ENCODE assay signal across 9 mouse cellular contexts in genomic region chr10:125317317-125317716, GRCm38 (mm10).
DNase-seq lines count a peak whose midpoint lies in the region; ATAC-seq and TF ChIP-seq lines count a peak whose summit lies in the region.
"Had no signal": no experiment of that assay in that cellular context is flagged by ENCODE, and none has a peak within 500 bp of the region (broad histone marks: within the 10 kb centered on the region; RNA-seq: fewer than 3 reads in every experiment).

No protein-coding gene starts in this region.

- H3K79me2 ChIP-seq in heart, adult 2 months (replicated peaks; ENCODE audit: control insufficient read depth, insufficient read depth, low read length): no peaks in the 10 kb centered on the region

- no peak overlapping the region for H3K9ac ChIP-seq in heart, adult 2 months (ENCODE audit: low read depth, low read length)
- H3K9ac ChIP-seq in neural tube, embryonic 11.5 days (ENCODE audit: low read length): no peak overlapping the region
- no peak overlapping the region for H3K9ac ChIP-seq in neural tube, embryonic 15.5 days (replicated peaks)
- H3K9ac ChIP-seq: stomach, embryonic 15.5 days had no signal

- TF ChIP-seq CTCF in heart, adult 2 months (IDR thresholded peaks at IDR 0.05): peak; percentile 18; the same call in 1 of the 2 replicates

- peak; percentile 30 to 60 for DNase-seq in heart, adult 2 months
- DNase-seq in heart, embryonic 10.5 days (ENCODE audit: low spot score): no peak
- peak; percentile 19 for DNase-seq in neural tube, embryonic 11.5 days (ENCODE audit: low spot score)
- DNase-seq in heart, postnatal 36 days: peak; percentile 22 to 27
- DNase-seq in splenic B cell, adult 2 months (ENCODE audit: low read depth, low spot score): peak; percentile 22
- DNase-seq in limb, embryonic 10.5 days (ENCODE audit: low spot score): no peak
- no peak for DNase-seq in gastrocnemius, postnatal 4 days (ENCODE audit: low spot score in 2 of 2)

- intact Hi-C loops in heart, adult 2 months (cut with DNase I): no loop called here
- intact Hi-C loops in heart, postnatal 36 days (cut with DNase I): no loop called here

- H3K36me3 ChIP-seq in heart, adult 2 months (ENCODE audit: control insufficient read depth, insufficient read depth, low read length): peaks cover 2% of the 10 kb centered on the region; the same call in 1 of the 2 replicates
- H3K36me3 ChIP-seq in heart, embryonic 10.5 days: no peaks in the 10 kb centered on the region
- H3K36me3 ChIP-seq in neural tube, embryonic 11.5 days (ENCODE audit: control insufficient read depth, insufficient read depth, low read length): no peaks in the 10 kb centered on the region
- no peaks in the 10 kb centered on the region for H3K36me3 ChIP-seq in neural tube, embryonic 15.5 days
- no peaks in the 10 kb centered on the region for H3K36me3 ChIP-seq in splenic B cell, adult 2 months (ENCODE audit: control insufficient read depth, insufficient read depth, low read length, poor library complexity, severe bottlenecking)
- H3K36me3 ChIP-seq in limb, embryonic 10.5 days: no peaks in the 10 kb centered on the region
- H3K36me3 ChIP-seq: stomach, embryonic 15.5 days had no signal

- H3K4me1 ChIP-seq in heart, adult 2 months (ENCODE audit: control insufficient read depth, insufficient read depth, low read length): no peaks in the 10 kb centered on the region; the same call in 1 of the 2 replicates
- H3K4me1 ChIP-seq in heart, embryonic 10.5 days: no peaks in the 10 kb centered on the region
- no peaks in the 10 kb centered on the region for H3K4me1 ChIP-seq in neural tube, embryonic 11.5 days (ENCODE audit: control insufficient read depth, insufficient read depth, low read length)
- no peaks in the 10 kb centered on the region for H3K4me1 ChIP-seq in neural tube, embryonic 15.5 days
- H3K4me1 ChIP-seq in limb, embryonic 10.5 days: no peaks in the 10 kb centered on the region
- H3K4me1 ChIP-seq: stomach, embryonic 15.5 days had no signal

- H3K27ac ChIP-seq in heart, adult 2 months: no peak overlapping the region
- no peak overlapping the region for H3K27ac ChIP-seq in heart, embryonic 10.5 days
- no peak overlapping the region for H3K27ac ChIP-seq in neural tube, embryonic 11.5 days (ENCODE audit: low read depth, low read length)
- H3K27ac ChIP-seq in neural tube, embryonic 15.5 days (replicated peaks): no peak overlapping the region
- H3K27ac ChIP-seq in limb, embryonic 10.5 days: no peak overlapping the region
- H3K27ac ChIP-seq: stomach, embryonic 15.5 days had no signal

- no peak overlapping the region for H3K4me2 ChIP-seq in neural tube, embryonic 11.5 days (ENCODE audit: low read depth)
- no peak overlapping the region for H3K4me2 ChIP-seq in neural tube, embryonic 15.5 days
- H3K4me2 ChIP-seq: stomach, embryonic 15.5 days had no signal

- 74% methylated on average over 6 of the region's 6 CpGs for WGBS in heart, adult 2 months
- WGBS in heart, embryonic 10.5 days: 79% methylated on average over 6 of the region's 6 CpGs
- WGBS in neural tube, embryonic 11.5 days: 77% methylated on average over 6 of the region's 6 CpGs
- 69% methylated on average over 6 of the region's 6 CpGs for WGBS in neural tube, embryonic 15.5 days
- 84% methylated on average over 6 of the region's 6 CpGs for WGBS in limb, embryonic 10.5 days

- H3K4me3 ChIP-seq in heart, adult 2 months: no peak overlapping the region
- no peak overlapping the region for H3K4me3 ChIP-seq in heart, embryonic 10.5 days
- H3K4me3 ChIP-seq in neural tube, embryonic 11.5 days (ENCODE audit: low read depth, low read length): no peak overlapping the region
- no peak overlapping the region for H3K4me3 ChIP-seq in neural tube, embryonic 15.5 days (replicated peaks)
- no peak overlapping the region for H3K4me3 ChIP-seq in limb, embryonic 10.5 days
- H3K4me3 ChIP-seq: stomach, embryonic 15.5 days had no signal

- H3K27me3 ChIP-seq in heart, adult 2 months (ENCODE audit: control insufficient read depth, insufficient read depth, low read length): no peaks in the 10 kb centered on the region
- H3K27me3 ChIP-seq in heart, embryonic 10.5 days (ENCODE audit: insufficient read depth, poor library complexity, severe bottlenecking): no peaks in the 10 kb centered on the region
- no peaks in the 10 kb centered on the region for H3K27me3 ChIP-seq in neural tube, embryonic 11.5 days (ENCODE audit: control insufficient read depth, insufficient read depth, low read length)
- H3K27me3 ChIP-seq in neural tube, embryonic 15.5 days (replicated peaks): no peaks in the 10 kb centered on the region
- no peaks in the 10 kb centered on the region for H3K27me3 ChIP-seq in splenic B cell, adult 2 months (ENCODE audit: control insufficient read depth, insufficient read depth, low read length, poor library complexity, severe bottlenecking)
- no peaks in the 10 kb centered on the region for H3K27me3 ChIP-seq in limb, embryonic 10.5 days (ENCODE audit: low read depth, poor library complexity, severe bottlenecking)
- H3K27me3 ChIP-seq: stomach, embryonic 15.5 days had no signal

- ATAC-seq in neural tube, embryonic 11.5 days (ENCODE audit: insufficient read depth, low FRiP score, low TSS enrichment): peak; percentile 52; the same call in 1 of the 2 replicates
- no peak for ATAC-seq in neural tube, embryonic 15.5 days (ENCODE audit: low FRiP score)

- TF ChIP-seq POLR2A in heart, adult 2 months (IDR thresholded peaks at IDR 0.05; ENCODE audit: insufficient read depth, low read depth, low read length): no peak

- no peak for TF ChIP-seq EP300 in heart, adult 2 months (IDR thresholded peaks at IDR 0.05; ENCODE audit: insufficient read depth, low read depth, low read length)

- H3K9me3 ChIP-seq in heart, embryonic 10.5 days: no peaks in the 10 kb centered on the region
- no peaks in the 10 kb centered on the region for H3K9me3 ChIP-seq in neural tube, embryonic 11.5 days (ENCODE audit: control insufficient read depth, low read length)
- no peaks in the 10 kb centered on the region for H3K9me3 ChIP-seq in neural tube, embryonic 15.5 days (replicated peaks)
- no peaks in the 10 kb centered on the region for H3K9me3 ChIP-seq in limb, embryonic 10.5 days (replicated peaks)
- H3K9me3 ChIP-seq: stomach, embryonic 15.5 days had no signal

Comparison
In these comparisons a context has a peak if more than half of its experiments do, and no peak if none do; other contexts are left out.
1. DNase-seq: peak in heart, adult 2 months (2 of 2), neural tube, embryonic 11.5 days (single experiment), heart, postnatal 36 days (2 of 2) and splenic B cell, adult 2 months (single experiment); none in heart, embryonic 10.5 days (single experiment), limb, embryonic 10.5 days (single experiment) and gastrocnemius, postnatal 4 days (0 of 2).